18 mouse cellular contexts compared by ENCODE assay signal in the genomic region with DNA sequence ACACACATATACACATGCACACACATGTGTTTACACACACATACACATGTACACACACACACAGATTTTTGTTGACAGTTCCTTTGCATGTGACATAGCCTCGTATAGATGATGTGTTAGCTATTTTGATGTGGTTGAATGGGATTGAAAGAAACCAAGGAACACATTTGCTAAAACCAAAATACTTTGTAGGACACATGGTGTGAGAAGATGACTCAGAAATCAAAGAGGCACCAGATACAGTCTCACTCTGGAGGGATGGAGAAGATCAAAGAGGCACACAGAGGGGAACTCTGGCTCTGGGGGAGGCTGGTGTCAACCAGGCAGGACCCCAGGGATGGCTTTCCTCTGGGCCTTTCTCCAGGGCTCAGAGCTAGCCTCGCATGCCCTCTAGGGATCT. TPM values are rescaled to one million over a fixed set of nuclear protein-coding genes. Genes with fewer than 3 reads are reported as not detected.
"Had no signal": no experiment of that assay in that cellular context is flagged by ENCODE, and none has a peak within 500 bp of the region (broad histone marks: within the 10 kb centered on the region; RNA-seq: fewer than 3 reads in every experiment).

No protein-coding gene starts in this region.

- DNase-seq: liver, postnatal 0 days; lung, adult 2 months; lung, postnatal 4 days; right cerebral cortex, postnatal 14 days; thymus, postnatal 14 days; thymus, postnatal 36 days had no signal

- H3K4me2 ChIP-seq: liver, embryonic 15.5 days; lung, embryonic 15.5 days; midbrain, embryonic 13.5 days; neural tube, embryonic 13.5 days; neural tube, embryonic 15.5 days; stomach, embryonic 15.5 days had no signal

- H3K27me3 ChIP-seq: neural tube, embryonic 15.5 days; stomach, embryonic 15.5 days had no signal

- H3K36me3 ChIP-seq: liver, embryonic 15.5 days; lung, embryonic 15.5 days; midbrain, embryonic 10.5 days; midbrain, embryonic 13.5 days; neural tube, embryonic 13.5 days; neural tube, embryonic 15.5 days; stomach, embryonic 15.5 days had no signal

- H3K9ac ChIP-seq: liver, embryonic 15.5 days; liver, postnatal 0 days; lung, embryonic 15.5 days; midbrain, embryonic 13.5 days; neural tube, embryonic 13.5 days; neural tube, embryonic 15.5 days; stomach, embryonic 15.5 days had no signal

- H3K4me1 ChIP-seq: stomach, embryonic 15.5 days had no signal

- H3K27ac ChIP-seq: liver, embryonic 15.5 days; lung, embryonic 15.5 days; midbrain, embryonic 10.5 days; midbrain, embryonic 13.5 days; neural tube, embryonic 13.5 days; neural tube, embryonic 15.5 days; stomach, embryonic 15.5 days; stomach, postnatal 0 days had no signal

- ATAC-seq: liver, postnatal 0 days; lung, postnatal 0 days; midbrain, embryonic 13.5 days; midbrain, embryonic 16.5 days had no signal

- H3K4me3 ChIP-seq: liver, embryonic 15.5 days; lung, embryonic 15.5 days; midbrain, embryonic 10.5 days; midbrain, embryonic 13.5 days; myocyte; neural tube, embryonic 13.5 days; neural tube, embryonic 15.5 days; stomach, embryonic 15.5 days had no signal

- H3K9me3 ChIP-seq: liver, embryonic 15.5 days; lung, embryonic 15.5 days; midbrain, embryonic 10.5 days; midbrain, embryonic 13.5 days; neural tube, embryonic 13.5 days; neural tube, embryonic 15.5 days; stomach, embryonic 15.5 days had no signal

RNA-seq across cellular contexts. Expression of a gene that starts 4.7 kb away (rescaled TPM):
- total RNA-seq: megakaryocyte-erythroid progenitor cell, adult 5-6 weeks had no signal
